Mouse (Mus musculus) hindbrain, embryonic 14.5 days (tissue): ENCODE data around the gene Ctnna2. TPM values are rescaled to one million over a fixed set of nuclear protein-coding genes. Genes with fewer than 3 reads are reported as not detected.

ENCODE experiments used
- ATAC-seq: fragments of 200-750 bp; cut with Nextera tagmentation; 2 replicates; pipeline ENCODE4 v1.8.0; 2017; ENCODE audit warnings: moderate number of reproducible peaks, mild to moderate bottlenecking, moderate TSS enrichment, moderate library complexity; ENCODE audit not compliant: low FRiP score
- DNase-seq: peaks from one replicate; pipeline ENCODE4 v3.0.0-alpha.2; 2015; ENCODE audit warnings: low spot score
- H3K27ac ChIP-seq: fragments of 300-500 bp; sonication (generic); 2 replicates; pipeline ENCODE4 v1.5.1; 2014; ENCODE audit warnings: mild to moderate bottlenecking, moderate library complexity
- H3K27me3 ChIP-seq: fragments of 300-500 bp; sonication (generic); 2 replicates; pipeline ENCODE4 v1.6.1; 2014; ENCODE audit warnings: mild to moderate bottlenecking, low read length, mixed read lengths; ENCODE audit not compliant: control insufficient read depth, insufficient read depth
- H3K36me3 ChIP-seq: fragments of 300-500 bp; sonication (generic); replicated peaks from 2 replicates; pipeline ENCODE4 v1.6.1; 2014; ENCODE audit not compliant: control insufficient read depth, insufficient read depth
- H3K4me1 ChIP-seq: fragments of 300-500 bp; sonication (generic); replicated peaks from 2 replicates; pipeline ENCODE4 v1.6.1; 2014; ENCODE audit warnings: antibody characterized with exemption, low read length, mixed read lengths; ENCODE audit not compliant: control insufficient read depth, insufficient read depth
- H3K4me2 ChIP-seq: fragments of 300-500 bp; sonication (generic); replicated peaks from 2 replicates; pipeline ENCODE4 v1.6.1; 2014; ENCODE audit warnings: mild to moderate bottlenecking, moderate library complexity
- H3K4me3 ChIP-seq: fragments of 300-500 bp; sonication (generic); replicated peaks from 2 replicates; pipeline ENCODE4 v1.5.1; 2014; ENCODE audit warnings: mild to moderate bottlenecking, low read length
- H3K9ac ChIP-seq: fragments of 300-500 bp; sonication (generic); 2 replicates; pipeline ENCODE4 v1.6.1; 2014
- H3K9me3 ChIP-seq: fragments of 300-500 bp; sonication (generic); 2 replicates; pipeline ENCODE4 v1.6.1; 2016; ENCODE audit warnings: low read length; ENCODE audit not compliant: control insufficient read depth
- WGBS: fragments of 180-500 bp; shearing (Covaris S2); extraction: QIAGEN DNeasy Blood & Tissue Kit; methylation state at CpG from one replicate; pipeline ENCODE4 v1.1.7; 2014; 5-methylcytosine and 5-hydroxymethylcytosine counted together
- polyA plus RNA-seq: library from polyadenylated mRNA; unstranded; fragments of >200 nt; fragmentation: Nextera tagmentation; extraction: Ambion mirVana; gene quantifications from 2 replicates; pipeline ENCODE4 v1.2.1, GENCODE M21; 2014

The Ctnna2 gene
- polyA plus RNA-seq, 1 experiment from 2014 or later: 122 TPM

- no peaks in the 10 kb centered on the region for H3K36me3 ChIP-seq
- H3K9me3 ChIP-seq: no peaks in the 10 kb centered on the region
- no peak overlapping the region for H3K4me2 ChIP-seq
- 44% methylated on average over 7 of the region's 7 CpGs for WGBS
- no peak overlapping the region for H3K27ac ChIP-seq
- no peaks in the 10 kb centered on the region for H3K27me3 ChIP-seq
- no peaks in the 10 kb centered on the region for H3K4me1 ChIP-seq
- H3K9ac ChIP-seq: no peak overlapping the region
- DNase-seq (peak; percentile 67), ATAC-seq (no peak; the same call in 1 of the 2 replicates)
- H3K4me3 ChIP-seq: no peak overlapping the region
These were observed 722.0 kb downstream of the Ctnna2 start for GRCm38 (mm10) chr6:77257358-77258105.

DNA sequence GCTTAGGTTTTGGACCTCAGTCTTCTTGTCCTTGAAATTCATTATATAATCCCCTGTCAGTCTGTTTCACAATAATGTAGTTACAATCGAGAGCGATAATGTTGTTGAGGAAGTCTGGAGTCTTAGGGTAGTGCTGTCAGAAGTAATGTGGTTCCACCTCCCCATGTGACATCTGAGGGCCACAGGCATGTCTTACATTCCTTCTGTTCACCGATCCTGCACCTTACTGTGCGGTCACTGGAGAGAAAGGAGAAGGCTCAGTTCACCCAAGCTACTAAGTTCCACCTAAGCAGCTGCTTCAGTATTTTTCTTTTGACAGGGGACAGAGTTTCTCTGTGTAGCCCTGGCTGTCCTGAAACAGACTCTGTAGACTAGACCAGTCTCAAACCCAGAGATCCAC lies 723.2 kb downstream of the Ctnna2 start:
- no peaks in the 10 kb centered on the region for H3K36me3 ChIP-seq
- WGBS: 87% methylated on average over 4 of the region's 4 CpGs
- H3K9me3 ChIP-seq: no peaks in the 10 kb centered on the region
- H3K27me3 ChIP-seq: no peaks in the 10 kb centered on the region
- no peak for DNase-seq
- H3K4me1 ChIP-seq: no peaks in the 10 kb centered on the region
- no peak overlapping the region for H3K9ac ChIP-seq
- no peak overlapping the region for H3K27ac ChIP-seq
- no peak overlapping the region for H3K4me3 ChIP-seq
- ATAC-seq: no peak
- no peak overlapping the region for H3K4me2 ChIP-seq

- peaks cover 4% of the 10 kb centered on the region; the same call in 1 of the 2 replicates for H3K4me1 ChIP-seq
- no peak overlapping the region for H3K4me2 ChIP-seq
- no peaks in the 10 kb centered on the region for H3K9me3 ChIP-seq
- H3K27me3 ChIP-seq: no peaks in the 10 kb centered on the region
- ATAC-seq (no peak), DNase-seq (no peak)
- no peaks in the 10 kb centered on the region for H3K36me3 ChIP-seq
- no peak overlapping the region for H3K4me3 ChIP-seq
- no peak overlapping the region for H3K27ac ChIP-seq
- H3K9ac ChIP-seq: no peak overlapping the region
- 71% methylated on average over 5 of the region's 5 CpGs for WGBS
These were observed 726.0 kb downstream of the Ctnna2 start for GRCm38 (mm10) chr6:77253480-77253879.

GRCm38 (mm10) chr6:77243541-77244231 lies 735.8 kb downstream of the Ctnna2 start:
- Histone ChIP-seq H3K4me3 (peak overlapping the region; percentile 49), H3K4me2 (peak overlapping the region; percentile 93), H3K9ac (peak overlapping the region; percentile 73), H3K9me3 (no peaks in the 10 kb centered on the region), H3K27me3 (no peaks in the 10 kb centered on the region), H3K4me1 (peaks cover 11% of the 10 kb centered on the region; the same call in 1 of the 2 replicates), H3K27ac (peak overlapping the region; percentile 86), H3K36me3 (no peaks in the 10 kb centered on the region)
- ATAC-seq (peak; percentile 71), DNase-seq (peak; percentile 58)
- under 1% methylated on average over 43 of the region's 43 CpGs for whole genome bisulfite sequencing

- Histone ChIP-seq H3K4me1 (0 out of 2 replicates have a peak, but pooled peaks cover 9% of the 10 kb centered on the region), H3K36me3 (no peaks in the 10 kb centered on the region), H3K27me3 (no peaks in the 10 kb centered on the region), H3K27ac (peak within 1 kb of the TSS; percentile 86), H3K4me3 (peak within 1 kb of the TSS; percentile 49), H3K9me3 (no peaks in the 10 kb centered on the region), H3K9ac (peak within 1 kb of the TSS; percentile 73), H3K4me2 (peak within 1 kb of the TSS; percentile 93)
- peak; percentile 84 for ATAC-seq
- WGBS: under 1% methylated on average over 53 of the region's 53 CpGs
- peak; percentile 76 for DNase-seq
These were observed 736.7 kb downstream of the Ctnna2 start, which contains the start of gene Lrrtm1 for GRCm38 (mm10) chr6:77242601-77243406. Gene Lrrtm1 (plus strand): TSS chr6:77242689.

DNA sequence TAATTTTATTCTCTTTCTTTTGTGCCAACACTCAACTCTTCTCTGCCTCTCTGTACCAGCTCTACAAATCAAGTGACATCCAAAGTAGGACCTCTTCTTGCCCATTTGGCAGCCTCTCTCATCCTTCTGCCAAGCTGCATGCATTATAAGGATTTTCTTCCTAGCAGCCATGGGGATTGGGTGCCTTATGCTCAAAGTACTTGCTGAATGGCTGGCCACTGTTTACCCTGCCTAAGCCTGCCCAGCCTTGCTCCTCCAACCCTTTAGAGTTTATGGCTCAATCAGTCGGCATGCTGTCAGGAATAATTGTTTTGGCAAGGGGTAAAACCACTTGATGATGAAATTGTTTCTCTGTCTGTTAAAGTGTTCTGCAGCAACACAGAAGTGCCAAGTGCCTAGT lies 739.1 kb downstream of the Ctnna2 start:
- no peak for DNase-seq

DNA sequence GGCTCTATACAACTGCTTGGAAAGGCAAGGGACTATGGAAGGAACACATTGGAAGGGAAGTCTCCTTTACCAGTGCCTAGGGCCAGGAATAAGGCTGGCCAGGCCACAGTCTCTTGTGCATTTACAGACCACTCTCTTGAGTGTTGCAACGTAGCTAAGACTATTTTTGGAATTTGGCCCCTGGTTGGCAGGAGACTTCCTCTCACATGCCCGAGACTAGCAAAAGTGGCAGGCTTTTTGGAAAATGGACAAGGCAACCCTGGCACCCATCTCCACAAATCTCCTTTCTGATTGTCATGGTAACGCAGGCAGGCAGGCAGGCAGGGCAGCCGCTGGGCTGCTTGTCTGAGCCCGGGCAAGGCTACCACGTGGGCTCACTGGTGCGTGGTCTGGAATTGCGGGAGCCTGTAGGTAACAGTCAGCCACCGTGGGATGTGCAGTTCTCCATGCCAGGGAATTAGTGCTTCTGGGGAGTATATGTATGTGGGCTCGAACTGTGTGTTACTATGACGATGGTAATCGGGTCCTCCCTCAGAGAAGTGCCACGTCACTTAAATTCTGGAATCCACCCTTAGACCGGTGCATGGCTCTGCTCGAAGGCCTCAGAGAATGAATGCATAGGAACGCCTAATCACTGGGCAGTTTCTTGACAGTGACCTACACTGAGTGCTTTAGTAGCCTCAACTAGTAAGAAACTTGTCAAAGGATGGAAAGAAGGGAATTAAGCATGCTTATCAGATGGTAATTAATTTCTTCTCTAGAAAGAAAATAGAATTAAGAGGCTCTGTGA lies 756.5 kb downstream of the Ctnna2 start:
- Histone ChIP-seq H3K4me1 (peaks cover 8% of the 10 kb centered on the region), H3K36me3 (no peaks in the 10 kb centered on the region), H3K9ac (no peak overlapping the region), H3K4me2 (peak overlapping the region; percentile 33), H3K4me3 (no peak overlapping the region), H3K27me3 (no peaks in the 10 kb centered on the region), H3K9me3 (no peaks in the 10 kb centered on the region), H3K27ac (no peak overlapping the region)
- WGBS: 26% methylated on average over 16 of the region's 16 CpGs
- ATAC-seq: peak; percentile 90
- peak; percentile 51 for DNase-seq

More for the DNA sequence above, 739.1 kb downstream of the Ctnna2 start:
- Histone ChIP-seq H3K27me3 (no peaks in the 10 kb centered on the region), H3K4me2 (no peak overlapping the region), H3K9ac (no peak overlapping the region), H3K4me3 (no peak overlapping the region), H3K9me3 (no peaks in the 10 kb centered on the region), H3K4me1 (no peaks in the 10 kb centered on the region), H3K27ac (no peak overlapping the region), H3K36me3 (no peaks in the 10 kb centered on the region)
- ATAC-seq: no peak
- WGBS: 50% methylated on average over 1 of the region's 1 CpGs

- H3K4me1 ChIP-seq: peaks cover 8% of the 10 kb centered on the region
- no peak overlapping the region for H3K4me2 ChIP-seq
- ATAC-seq (no peak), DNase-seq (no peak)
- H3K27me3 ChIP-seq: no peaks in the 10 kb centered on the region
- no peak overlapping the region for H3K27ac ChIP-seq
- no peak overlapping the region for H3K9ac ChIP-seq
- H3K9me3 ChIP-seq: no peaks in the 10 kb centered on the region
- H3K36me3 ChIP-seq: no peaks in the 10 kb centered on the region
- H3K4me3 ChIP-seq: no peak overlapping the region
- 44% methylated on average over 4 of the region's 4 CpGs for WGBS
These were observed 758.7 kb downstream of the Ctnna2 start for GRCm38 (mm10) chr6:77220776-77221175.
